Mouse (Mus musculus): Measurements from ENCODE around the gene Fbxw27. TPM values are rescaled to one million over a fixed set of nuclear protein-coding genes. Genes with fewer than 3 reads are reported as not detected.
"Not testable (repeated sequence)": the region's sequence is repeated elsewhere in the genome, so short reads cannot be mapped to it uniquely, and the experiment has no call there.

The Fbxw27 gene
- polyA plus RNA-seq, 1 experiment: not detected

DNA sequence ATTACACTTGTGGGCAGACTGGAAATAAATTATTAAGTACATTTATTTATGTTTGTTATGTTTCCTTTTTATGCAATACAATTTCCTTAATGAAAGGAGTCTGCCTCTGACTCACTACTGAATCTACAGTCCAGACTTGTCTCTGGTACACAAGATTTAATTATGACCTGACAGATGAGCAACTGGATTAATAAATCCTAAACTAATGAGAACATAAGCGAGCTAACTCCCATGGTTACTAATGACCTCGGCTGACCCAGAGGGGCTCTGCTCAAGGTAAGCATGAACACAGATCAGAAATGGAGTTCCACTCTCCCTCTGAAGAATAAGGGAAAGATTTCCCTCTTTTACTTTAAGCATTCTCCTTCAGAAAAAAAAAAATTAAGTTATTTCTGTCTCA is 4.8 kb upstream of the Fbxw27 start:
- TF ChIP-seq CTCF (IDR thresholded peaks at IDR 0.05; ENCODE audit: borderline replicate concordance, control insufficient read depth, extremely low read depth, insufficient read depth, low read length, poor library complexity) (no peak), POLR2A (IDR thresholded peaks at IDR 0.05; ENCODE audit: control insufficient read depth, extremely low read depth, insufficient read depth, low read length, poor library complexity) (no peak)
- no peaks in the 10 kb centered on the region for H3K36me3 ChIP-seq (ENCODE audit: control insufficient read depth, insufficient read depth, low read length)
- 94% methylated on average over 2 of the region's 2 CpGs for WGBS

DNA sequence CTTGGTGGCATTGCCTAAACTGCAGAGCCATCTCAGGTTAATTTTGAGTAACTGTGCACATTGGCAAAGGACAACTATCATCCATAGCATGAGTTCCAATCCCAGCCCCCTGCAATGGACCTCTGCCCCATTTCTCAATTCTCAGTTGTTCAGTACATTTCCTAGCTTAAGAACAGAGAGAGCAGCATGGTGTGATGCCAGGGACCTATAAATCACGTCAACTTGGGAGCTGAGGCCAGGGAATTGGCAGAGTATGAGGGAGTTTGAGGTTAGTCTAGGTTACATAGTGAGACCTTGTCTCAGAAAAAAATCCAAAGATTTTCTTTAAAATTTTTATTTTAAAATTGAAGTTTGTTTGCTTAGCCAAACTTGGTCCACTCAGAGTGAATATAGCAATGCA is 23.6 kb downstream of the Fbxw27 start:
- H3K4me1 ChIP-seq (replicated peaks; ENCODE audit: control insufficient read depth, insufficient read depth, low read length); H3K4me3 ChIP-seq (ENCODE audit: control insufficient read depth, insufficient read depth, low read length); H3K36me3 ChIP-seq (ENCODE audit: control insufficient read depth, insufficient read depth, low read length); H3K27me3 ChIP-seq (ENCODE audit: control insufficient read depth, insufficient read depth, low read length); DNase-seq; H3K27ac ChIP-seq (ENCODE audit: control insufficient read depth, insufficient read depth, low read length): not testable (repeated sequence)
- WGBS: 77% methylated on average over 1 of the region's 1 CpGs

More for the DNA sequence above, 4.8 kb upstream of the Fbxw27 start:
- H3K4me1 ChIP-seq (replicated peaks; ENCODE audit: control insufficient read depth, insufficient read depth, low read length): no peaks in the 10 kb centered on the region
- H3K4me3 ChIP-seq (ENCODE audit: control insufficient read depth, insufficient read depth, low read length): no peak overlapping the region
- no peak overlapping the region for H3K27ac ChIP-seq (ENCODE audit: control insufficient read depth, insufficient read depth, low read length)
- no peaks in the 10 kb centered on the region for H3K27me3 ChIP-seq (ENCODE audit: control insufficient read depth, insufficient read depth, low read length)
- no peak for DNase-seq

DNA sequence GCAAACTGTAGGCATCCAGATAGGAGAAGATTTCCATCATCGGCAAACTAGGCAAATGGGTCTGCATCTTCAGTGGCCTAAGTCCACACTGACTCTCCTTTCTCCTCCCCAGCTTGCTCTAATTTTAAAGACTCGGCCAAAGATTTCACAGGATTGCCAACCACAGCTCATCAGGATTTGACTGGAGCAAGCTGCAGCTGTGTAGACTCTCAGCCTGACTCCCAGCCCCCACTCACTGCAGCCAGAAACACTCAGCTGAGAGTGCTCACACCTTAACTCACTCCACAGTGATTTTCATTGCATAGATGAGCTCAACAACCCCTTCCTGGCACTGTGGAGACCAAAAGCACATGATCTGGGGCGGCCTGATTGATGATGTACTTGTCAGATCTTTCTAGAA is 44.5 kb downstream of the Fbxw27 start, which contains the start of gene Fbxw26:
Fbxw26 (minus strand) TSS at position 101 of the 400 bp plus-strand sequence.
- H3K27me3 ChIP-seq (ENCODE audit: control insufficient read depth, insufficient read depth, low read length); H3K4me3 ChIP-seq (ENCODE audit: control insufficient read depth, insufficient read depth, low read length); H3K27ac ChIP-seq (ENCODE audit: control insufficient read depth, insufficient read depth, low read length); DNase-seq; H3K36me3 ChIP-seq (ENCODE audit: control insufficient read depth, insufficient read depth, low read length); H3K4me1 ChIP-seq (replicated peaks; ENCODE audit: control insufficient read depth, insufficient read depth, low read length): not testable (repeated sequence)
- WGBS: 88% methylated on average over 3 of the region's 3 CpGs

Other genes starting within 250 kb of the Fbxw27 start
- not detected in 2 replicates for gene Fbxw15, start 222.4 kb downstream of the Fbxw27 start, polyA plus RNA-seq (2012; rRNA removed)
- 0.08 TPM in 1 of 2 replicates, not detected in the other for gene Fbxw24, start 164.6 kb downstream of the Fbxw27 start, polyA plus RNA-seq (2012; rRNA removed)
- gene Fbxw25, start 126.0 kb downstream of the Fbxw27 start, polyA plus RNA-seq (2012; rRNA removed): not detected in 2 replicates
- gene Fbxw18, start 88.0 kb downstream of the Fbxw27 start, polyA plus RNA-seq (2012; rRNA removed): not detected in 2 replicates
- gene Fbxw26, start 44.6 kb downstream of the Fbxw27 start, polyA plus RNA-seq (2012; rRNA removed): 0.09 TPM in 1 of 2 replicates, not detected in the other
- 0.18 TPM in 1 of 2 replicates, not detected in the other for gene Spink8, start 21.6 kb upstream of the Fbxw27 start, polyA plus RNA-seq (2012; rRNA removed)
- 18.5 and 21.3 TPM in 2 replicates for gene Nme6, start 42.1 kb upstream of the Fbxw27 start, polyA plus RNA-seq (2012; rRNA removed)
- gene Camp, start 58.9 kb upstream of the Fbxw27 start, polyA plus RNA-seq (2012; rRNA removed): 14.2 and 22.2 TPM in 2 replicates
- 16.6 and 21.9 TPM in 2 replicates for gene Cdc25a, start 84.9 kb upstream of the Fbxw27 start, polyA plus RNA-seq (2012; rRNA removed)
- gene Map4, start 140.8 kb upstream of the Fbxw27 start, polyA plus RNA-seq (2012; rRNA removed): 420 and 463 TPM in 2 replicates

Data from thymus, adult 2 months (tissue).